Mouse (Mus musculus) megakaryocyte, embryonic 14.5 days (primary cell): ENCODE results near the gene Bcl2l10.

Source experiments
- FLI1 ChIP-seq: IDR thresholded peaks from 2 replicates; pipeline ENCODE4 v1.6.1; 2012; ENCODE audit warnings: low read length, inconsistent platforms, mixed read lengths
- GATA1 ChIP-seq: IDR thresholded peaks from 3 replicates; pipeline ENCODE4 v1.6.1; 2012; ENCODE audit warnings: mixed read lengths, low read length, inconsistent platforms, borderline replicate concordance

- TF ChIP-seq FLI1: no peak
- no peak for TF ChIP-seq GATA1
Measured at GRCm38 (mm10) chr9:75347458-75347857, at the start of gene Bcl2l10.
